Mouse (Mus musculus): ENCODE data around the gene Rogdi.

- TF ChIP-seq POLR2A (IDR thresholded peaks at IDR 0.05; ENCODE audit: insufficient read length, low read depth) (no peak), TCF12 (IDR thresholded peaks at IDR 0.05; ENCODE audit: insufficient read depth, poor library complexity, severe bottlenecking) (no peak), MAX (IDR thresholded peaks at IDR 0.05; ENCODE audit: low read depth) (no peak), E2F4 (IDR thresholded peaks at IDR 0.05; ENCODE audit: insufficient read depth) (no peak), MYOG (IDR thresholded peaks at IDR 0.05; ENCODE audit: control insufficient read depth in 1 of 3, insufficient read depth in 1 of 3, insufficient read length in 2 of 3, low read depth in 2 of 3) (no peak), REST (IDR thresholded peaks at IDR 0.05; ENCODE audit: insufficient read depth, insufficient read length) (no peak), SRF (IDR thresholded peaks at IDR 0.05; ENCODE audit: control insufficient read depth, insufficient read length, low read depth) (no peak), TCF3 (IDR thresholded peaks at IDR 0.05; ENCODE audit: insufficient read length, low read depth) (no peak), POLR2AphosphoS2 (IDR thresholded peaks at IDR 0.05; ENCODE audit: insufficient read length, low read depth) (no peak), USF1 (IDR thresholded peaks at IDR 0.05; ENCODE audit: low read depth) (no peak)
Observed at GRCm38 (mm10) chr16:4968426-4968825, 44.9 kb downstream of the Rogdi start.

All from myocyte (in vitro differentiated cells).